Mouse (Mus musculus) erythroblast, adult 5-6 weeks (primary cell): ENCODE data around the gene Cnn1. TPM values are rescaled to one million over a fixed set of nuclear protein-coding genes. Genes with fewer than 3 reads are reported as not detected.
A peak's percentile ranks its signal among the peaks of the same experiment; 100 is the strongest.

ENCODE experiments used
- ATAC-seq: replicated peaks from 2 replicates; pipeline ENCODE4 v1.8.0; 2016; ENCODE audit warnings: moderate number of reproducible peaks, mild to moderate bottlenecking, moderate TSS enrichment, inconsistent platforms; ENCODE audit not compliant: poor library complexity, low FRiP score, severe bottlenecking
- total RNA-seq, 2 experiments: library from RNA; stranded (forward) in 1 of 2; stranded (reverse) in 1 of 2; fragments of 150-400 nt in 1 of 2; fragments of 200-764, 138-1000 nt in 1 of 2; gene quantifications; 2 replicates each; pipeline versions ENCODE4 v1.2.3 to v1.2.4; 2015 to 2017; ENCODE audit warnings: low replicate concordance in 2 of 2

Cnn1 gene
- total RNA-seq, 2 experiments from 2014 or later = not detected

- ATAC-seq = peak; percentile 59
Observed at GRCm38 (mm10) chr9:22121545-22121944, 22.5 kb downstream of the Cnn1 start.

- ATAC-seq = no peak
Observed at GRCm38 (mm10) chr9:22122005-22122404, 23.0 kb downstream of the Cnn1 start.

GRCm38 (mm10) chr9:22123069-22123609 lies 24.1 kb downstream of the Cnn1 start:
- peak; percentile 64 for ATAC-seq

GRCm38 (mm10) chr9:22124169-22124568 lies 25.2 kb downstream of the Cnn1 start:
- ATAC-seq = no peak

GRCm38 (mm10) chr9:22125246-22126027 lies 26.4 kb downstream of the Cnn1 start:
- ATAC-seq = no peak

- ATAC-seq = peak; percentile 52
Observed at GRCm38 (mm10) chr9:22131226-22131981, 32.4 kb downstream of the Cnn1 start.

GRCm38 (mm10) chr9:22132220-22132619 lies 33.2 kb downstream of the Cnn1 start:
- no peak for ATAC-seq

GRCm38 (mm10) chr9:22134246-22134890 lies 35.4 kb downstream of the Cnn1 start:
- 0 out of 2 replicates have a peak, but pooled peaks have one; percentile 7 for ATAC-seq

- peak; percentile 14; the same call in 1 of the 2 replicates for ATAC-seq
Observed at GRCm38 (mm10) chr9:22134988-22135643, 36.1 kb downstream of the Cnn1 start.

GRCm38 (mm10) chr9:22135644-22136390 lies 36.8 kb downstream of the Cnn1 start, which contains the start of gene Acp5:
Gene Acp5 (minus strand): TSS chr9:22135711.
- peak; percentile 67 for ATAC-seq

GRCm38 (mm10) chr9:22136765-22137547 lies 37.9 kb downstream of the Cnn1 start:
- no peak for ATAC-seq

- ATAC-seq = peak; percentile 54; the same call in 1 of the 2 replicates
Observed at GRCm38 (mm10) chr9:22138480-22138879, 39.5 kb downstream of the Cnn1 start.

- no peak for ATAC-seq
Observed at GRCm38 (mm10) chr9:22139746-22140145, 40.7 kb downstream of the Cnn1 start.

GRCm38 (mm10) chr9:22143108-22144037 lies 44.4 kb downstream of the Cnn1 start:
- peak; percentile 81 for ATAC-seq

GRCm38 (mm10) chr9:22144304-22144965 lies 45.4 kb downstream of the Cnn1 start:
- no peak for ATAC-seq

GRCm38 (mm10) chr9:22149426-22150248 lies 50.6 kb downstream of the Cnn1 start:
- ATAC-seq = peak; percentile 86
